In the genomic region with DNA sequence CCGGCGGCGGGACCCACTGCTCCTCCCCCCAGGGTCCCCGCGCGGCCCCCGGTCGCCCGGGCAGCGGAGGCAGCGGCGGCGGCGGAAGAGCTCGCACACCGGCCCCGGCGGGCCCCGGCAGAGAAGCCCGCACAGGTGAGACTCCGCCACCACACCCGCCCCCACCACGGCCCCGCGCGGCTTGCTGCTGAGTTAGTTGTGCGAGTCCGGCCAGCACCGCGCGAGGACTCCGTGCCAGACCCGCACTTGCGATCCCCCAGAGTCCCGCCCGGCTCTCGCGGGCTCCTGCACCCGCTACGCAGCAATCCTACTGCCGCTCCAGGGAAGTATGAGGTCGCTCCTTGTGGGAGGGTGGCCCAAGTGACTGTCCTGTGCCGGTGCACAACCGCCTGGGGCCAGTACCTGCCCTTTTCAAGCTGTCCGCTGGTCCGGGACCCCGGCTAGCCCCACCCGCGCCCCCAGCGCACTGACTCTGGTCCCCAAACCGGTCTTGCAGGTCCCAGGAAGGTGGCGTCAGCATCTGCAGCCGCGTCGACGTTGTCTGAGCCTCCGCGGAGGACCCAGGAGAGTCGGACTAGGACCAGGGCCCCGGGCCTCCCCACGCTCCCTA, we compare ENCODE assay signal across 8 mouse cellular contexts. TPM values are rescaled to one million over a fixed set of nuclear protein-coding genes. Genes with fewer than 3 reads are reported as not detected.
DNase-seq lines count a peak whose midpoint lies in the region; ATAC-seq and TF ChIP-seq lines count a peak whose summit lies in the region.

No protein-coding gene starts in this region.

- no peaks in the 10 kb centered on the region for H3K36me3 ChIP-seq in heart, embryonic 11.5 days (ENCODE audit: control insufficient read depth, insufficient read depth, low read length)
- no peaks in the 10 kb centered on the region for H3K36me3 ChIP-seq in forebrain, embryonic 16.5 days (ENCODE audit: control insufficient read depth, insufficient read depth)
- no peaks in the 10 kb centered on the region for H3K36me3 ChIP-seq in kidney, embryonic 14.5 days (ENCODE audit: control insufficient read depth, insufficient read depth, low read length)
- H3K36me3 ChIP-seq in lung, postnatal 0 days (ENCODE audit: insufficient read depth, low read length) = no peaks in the 10 kb centered on the region

- DNase-seq in heart, adult 8-10 months (ENCODE audit: low spot score) = no peak
- DNase-seq in lung, postnatal 0 days (ENCODE audit: low spot score) = peak; percentile 67
- peak; percentile 39 for DNase-seq in right cerebral cortex, postnatal 14 days
- DNase-seq in layer of hippocampus, adult 8-10 months (ENCODE audit: low spot score in 2 of 2) = no peak

- TF ChIP-seq CTCF in lung, postnatal 0 days (IDR thresholded peaks at IDR 0.05) = no peak

- peaks cover 14% of the 10 kb centered on the region for H3K4me1 ChIP-seq in heart, embryonic 11.5 days (ENCODE audit: control insufficient read depth, insufficient read depth, low read length)
- H3K4me1 ChIP-seq in brown adipose tissue, adult 24 weeks (ENCODE audit: control insufficient read depth, insufficient read depth, insufficient read length, low read length) = no peaks in the 10 kb centered on the region
- peaks cover 12% of the 10 kb centered on the region for H3K4me1 ChIP-seq in forebrain, embryonic 16.5 days (replicated peaks; ENCODE audit: control insufficient read depth, insufficient read depth, low read length)
- H3K4me1 ChIP-seq in kidney, embryonic 14.5 days (ENCODE audit: control insufficient read depth, insufficient read depth, low read length) = peaks cover 3% of the 10 kb centered on the region; the same call in 1 of the 2 replicates
- H3K4me1 ChIP-seq in lung, postnatal 0 days (ENCODE audit: insufficient read depth, low read depth, low read length) = peaks cover 12% of the 10 kb centered on the region

- 1% methylated on average over 46 of the region's 61 CpGs for WGBS in heart, embryonic 11.5 days (ENCODE audit: insufficient replicate concordance)
- under 1% methylated on average over 58 of the region's 61 CpGs for WGBS in forebrain, embryonic 16.5 days
- 1% methylated on average over 47 of the region's 61 CpGs for WGBS in kidney, embryonic 14.5 days
- WGBS in lung, postnatal 0 days = 1% methylated on average over 40 of the region's 61 CpGs

- peak overlapping the region; percentile 77 for H3K4me2 ChIP-seq in heart, embryonic 11.5 days
- peak overlapping the region; percentile 98 for H3K4me2 ChIP-seq in forebrain, embryonic 16.5 days (ENCODE audit: low read length)
- H3K4me2 ChIP-seq in kidney, embryonic 14.5 days (replicated peaks; ENCODE audit: low read depth, low read length) = peak overlapping the region; percentile 94
- H3K4me2 ChIP-seq in lung, postnatal 0 days (replicated peaks; ENCODE audit: low read depth, low read length) = peak overlapping the region; percentile 95

- H3K27ac ChIP-seq in heart, embryonic 11.5 days (ENCODE audit: low read depth, low read length) = peak overlapping the region; percentile 54; the same call in 1 of the 2 replicates
- H3K27ac ChIP-seq in brown adipose tissue, adult 24 weeks (replicated peaks; ENCODE audit: low read depth, low read length) = no peak overlapping the region
- no peak overlapping the region for H3K27ac ChIP-seq in forebrain, embryonic 16.5 days (ENCODE audit: low read length)
- H3K27ac ChIP-seq in kidney, embryonic 14.5 days (ENCODE audit: low read depth, low read length) = peak overlapping the region; percentile 65
- peak overlapping the region; percentile 85 for H3K27ac ChIP-seq in lung, postnatal 0 days (ENCODE audit: low read length)

- H3K4me3 ChIP-seq in heart, embryonic 11.5 days (ENCODE audit: low read depth, low read length) = peak overlapping the region; percentile 85
- peak overlapping the region; percentile 59 for H3K4me3 ChIP-seq in brown adipose tissue, adult 24 weeks (ENCODE audit: insufficient read depth, low read depth, low read length)
- peak overlapping the region; percentile 70 for H3K4me3 ChIP-seq in forebrain, embryonic 16.5 days (replicated peaks; ENCODE audit: low read length)
- peak overlapping the region; percentile 65 for H3K4me3 ChIP-seq in kidney, embryonic 14.5 days (ENCODE audit: low read length)
- peak overlapping the region; percentile 78 for H3K4me3 ChIP-seq in lung, postnatal 0 days (ENCODE audit: low read depth, low read length)

- peak overlapping the region; percentile 66 for H3K9ac ChIP-seq in heart, embryonic 11.5 days (ENCODE audit: low read depth, low read length)
- H3K9ac ChIP-seq in forebrain, embryonic 16.5 days (replicated peaks; ENCODE audit: low read depth, low read length) = peak overlapping the region; percentile 71
- peak overlapping the region; percentile 82 for H3K9ac ChIP-seq in kidney, embryonic 14.5 days (ENCODE audit: low read depth, low read length)
- peak overlapping the region; percentile 55 for H3K9ac ChIP-seq in lung, postnatal 0 days (replicated peaks; ENCODE audit: low read depth)

- H3K27me3 ChIP-seq in heart, embryonic 11.5 days (ENCODE audit: control insufficient read depth, insufficient read depth, low read length) = peaks cover 12% of the 10 kb centered on the region
- no peaks in the 10 kb centered on the region; the same call in 1 of the 2 replicates for H3K27me3 ChIP-seq in forebrain, embryonic 16.5 days (replicated peaks; ENCODE audit: control insufficient read depth, insufficient read depth, low read length)
- no peaks in the 10 kb centered on the region for H3K27me3 ChIP-seq in kidney, embryonic 14.5 days (ENCODE audit: control insufficient read depth, insufficient read depth, low read length)
- no peaks in the 10 kb centered on the region for H3K27me3 ChIP-seq in lung, postnatal 0 days (replicated peaks; ENCODE audit: insufficient read depth, low read length)

- no peaks in the 10 kb centered on the region for H3K9me3 ChIP-seq in heart, embryonic 11.5 days (replicated peaks; ENCODE audit: control insufficient read depth, low read length)
- H3K9me3 ChIP-seq in forebrain, embryonic 16.5 days (ENCODE audit: control insufficient read depth, low read length) = no peaks in the 10 kb centered on the region
- no peaks in the 10 kb centered on the region for H3K9me3 ChIP-seq in kidney, embryonic 14.5 days (ENCODE audit: control insufficient read depth, low read length)
- no peaks in the 10 kb centered on the region for H3K9me3 ChIP-seq in lung, postnatal 0 days (ENCODE audit: low read length)

- ATAC-seq in heart, embryonic 11.5 days (replicated peaks; ENCODE audit: insufficient number of reproducible peaks, low FRiP score, low TSS enrichment) = peak; percentile 45
- peak; percentile 74 for ATAC-seq in forebrain, embryonic 16.5 days
- ATAC-seq in kidney, embryonic 14.5 days (ENCODE audit: low FRiP score, low TSS enrichment) = peak; percentile 75
- ATAC-seq in lung, postnatal 0 days = peak; percentile 63

- no peak for TF ChIP-seq EP300 in lung, postnatal 0 days (IDR thresholded peaks at IDR 0.05)

RNA-seq across cellular contexts. Expression of a gene that starts 4.4 kb away (rescaled TPM):
- polyA plus RNA-seq in heart, embryonic 11.5 days (2014; fragmentation: Nextera tagmentation; extraction: Ambion mirVana) = 44.4 and 48.9 TPM in 2 replicates
- 10 to 100 TPM; 57.4 to 86.0 (median 69.5) TPM for total RNA-seq in heart, adult 8-10 months (2022)
- 36.6 and 41.4 TPM in 2 replicates for polyA plus RNA-seq in brown adipose tissue, adult 24 weeks (2012; ENCODE audit: insufficient read depth, insufficient read length, missing spikeins)
- 6.1 and 6.2 TPM in 2 replicates for polyA plus RNA-seq in forebrain, embryonic 16.5 days (2015; fragmentation: Nextera tagmentation; extraction: Ambion mirVana)
- 49.5 and 59.6 TPM in 2 replicates for polyA plus RNA-seq in kidney, embryonic 14.5 days (2014; fragmentation: Nextera tagmentation; extraction: Ambion mirVana)
- 40.3 and 46.3 TPM in 2 replicates for polyA plus RNA-seq in lung, postnatal 0 days (2015; fragmentation: Nextera tagmentation; extraction: Ambion mirVana)
- total RNA-seq in layer of hippocampus, adult 8-10 months (2022) = 10 to 100 TPM; 25.3 to 28.8 (median 27.2) TPM

RNA-seq across cellular contexts. Expression of a gene that starts 19.3 kb away (rescaled TPM):
- 13.7 and 18.9 TPM in 2 replicates for polyA plus RNA-seq in heart, embryonic 11.5 days (2014; fragmentation: Nextera tagmentation; extraction: Ambion mirVana)
- total RNA-seq in heart, adult 8-10 months (2022) = 10 to 100 TPM in 2 of 4 experiments, 1 to 10 TPM in 2; 5.7 to 12.3 (median 9.3) TPM
- 2.9 and 7.5 TPM in 2 replicates for polyA plus RNA-seq in brown adipose tissue, adult 24 weeks (2012; ENCODE audit: insufficient read depth, insufficient read length, missing spikeins)
- 28.7 and 33.0 TPM in 2 replicates for polyA plus RNA-seq in forebrain, embryonic 16.5 days (2015; fragmentation: Nextera tagmentation; extraction: Ambion mirVana)
- 7.6 and 10.5 TPM in 2 replicates for polyA plus RNA-seq in kidney, embryonic 14.5 days (2014; fragmentation: Nextera tagmentation; extraction: Ambion mirVana)
- 12.9 and 17.1 TPM in 2 replicates for polyA plus RNA-seq in lung, postnatal 0 days (2015; fragmentation: Nextera tagmentation; extraction: Ambion mirVana)
- total RNA-seq in layer of hippocampus, adult 8-10 months (2022) = 10 to 100 TPM; 45.2 to 54.5 (median 48.5) TPM

RNA-seq across cellular contexts. Expression of a gene that starts 26.5 kb away (rescaled TPM):
- 15.4 and 16.0 TPM in 2 replicates for polyA plus RNA-seq in heart, embryonic 11.5 days (2014; fragmentation: Nextera tagmentation; extraction: Ambion mirVana)
- 10 to 100 TPM; 27.2 to 40.0 (median 28.4) TPM for total RNA-seq in heart, adult 8-10 months (2022)
- 23.3 and 25.6 TPM in 2 replicates for polyA plus RNA-seq in brown adipose tissue, adult 24 weeks (2012; ENCODE audit: insufficient read depth, insufficient read length, missing spikeins)
- polyA plus RNA-seq in forebrain, embryonic 16.5 days (2015; fragmentation: Nextera tagmentation; extraction: Ambion mirVana) = 7.7 and 8.8 TPM in 2 replicates
- polyA plus RNA-seq in kidney, embryonic 14.5 days (2014; fragmentation: Nextera tagmentation; extraction: Ambion mirVana) = 70.9 and 92.5 TPM in 2 replicates
- 105 and 110 TPM in 2 replicates for polyA plus RNA-seq in lung, postnatal 0 days (2015; fragmentation: Nextera tagmentation; extraction: Ambion mirVana)
- 10 to 100 TPM; 18.0 to 32.8 (median 26.4) TPM for total RNA-seq in layer of hippocampus, adult 8-10 months (2022)

Comparison
In these comparisons a context has a peak if more than half of its experiments do, and no peak if none do; other contexts are left out.
1. H3K27ac ChIP-seq: peak in heart, embryonic 11.5 days (single experiment), kidney, embryonic 14.5 days (single experiment) and lung, postnatal 0 days (single experiment); none in brown adipose tissue, adult 24 weeks (single experiment) and forebrain, embryonic 16.5 days (single experiment).
2. DNase-seq: peak in lung, postnatal 0 days (single experiment) and right cerebral cortex, postnatal 14 days (single experiment); none in heart, adult 8-10 months (single experiment) and layer of hippocampus, adult 8-10 months (0 of 2).
3. Peak in every context shown above with its lines, with median percentiles within 50 percentile points of each other: ATAC-seq, H3K4me2 ChIP-seq, H3K4me3 ChIP-seq and H3K9ac ChIP-seq.